Mouse (Mus musculus) bone marrow macrophage, adult 2 months (primary cell): ENCODE results near the gene Aven.

Experiments used
- CTCF ChIP-seq: IDR thresholded peaks from 2 replicates; pipeline ENCODE4 v1.5.1; 2012; ENCODE audit warnings: low read depth, mild to moderate bottlenecking, low read length, moderate library complexity
- POLR2A ChIP-seq: IDR thresholded peaks from 2 replicates; pipeline ENCODE4 v1.6.1; 2012; ENCODE audit warnings: mild to moderate bottlenecking, low read depth, low read length, borderline replicate concordance

- no peak for TF ChIP-seq POLR2A
- no peak for TF ChIP-seq CTCF
These were observed 109.7 kb downstream of the Aven start for GRCm38 (mm10) chr2:112602487-112602886.
